Mouse (Mus musculus): Measurements from ENCODE around the gene Ypel4. TPM values are rescaled to one million over a fixed set of nuclear protein-coding genes. Genes with fewer than 3 reads are reported as not detected.
"Not testable (repeated sequence)": the region's sequence is repeated elsewhere in the genome, so short reads cannot be mapped to it uniquely, and the experiment has no call there.

Gene Ypel4
- total and polyA plus RNA-seq, 2 experiments from 2014 or later = 9.3 to 15.0 TPM

DNA sequence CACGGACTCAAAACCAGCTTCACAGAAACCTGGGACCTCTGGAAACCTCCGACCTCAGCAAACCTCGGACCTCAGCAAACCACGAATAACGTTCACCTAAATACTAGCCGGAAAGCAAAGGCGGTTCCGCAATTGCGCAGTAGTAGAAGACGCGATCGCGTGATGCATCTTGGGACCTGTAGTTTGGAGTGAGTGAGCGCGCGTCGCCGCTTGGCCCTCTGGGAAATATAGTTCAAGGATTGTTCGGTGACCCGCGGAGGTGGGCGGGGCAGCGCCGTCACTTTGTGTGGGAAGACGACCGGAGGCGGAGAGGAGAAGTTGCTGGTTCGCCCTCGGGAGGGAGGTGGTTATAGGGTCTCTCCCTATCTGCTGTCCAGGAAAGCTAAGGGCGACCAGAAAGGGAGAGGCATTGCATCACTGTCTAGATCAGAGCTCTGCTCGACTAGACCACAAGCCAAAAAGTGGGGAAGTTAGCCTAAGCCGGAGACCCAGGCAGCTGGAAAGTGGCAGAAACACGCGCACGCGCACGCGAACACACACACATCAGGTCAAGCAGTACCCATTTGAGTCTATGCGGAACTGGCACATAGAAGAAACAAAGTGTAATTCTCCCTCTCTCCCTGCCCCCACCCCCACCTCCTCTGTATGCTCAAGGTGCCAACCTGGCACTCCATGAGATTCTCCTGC is 6.5 kb upstream of the Ypel4 start, which contains the start of gene Clp1:
Gene Clp1, minus strand, starts transcription at position 179 of the 687 bp plus-strand sequence.
- 1% methylated on average over 39 of the region's 39 CpGs for WGBS
- TF ChIP-seq CTCF (IDR thresholded peaks at IDR 0.05; ENCODE audit: low read depth) = peak; percentile 27
- Histone ChIP-seq H3K4me1 (ENCODE audit: insufficient read depth) (peaks cover 9% of the 10 kb centered on the region; the same call in 1 of the 2 replicates), H3K9me3 (ENCODE audit: low read length) (no peaks in the 10 kb centered on the region), H3K27ac (ENCODE audit: low read depth, low read length) (peak within 1 kb of the TSS; percentile 75), H3K4me2 (ENCODE audit: low read depth) (peak within 1 kb of the TSS; percentile 87), H3K27me3 (ENCODE audit: insufficient read depth, low read length) (no peaks in the 10 kb centered on the region), H3K9ac (peak within 1 kb of the TSS; percentile 66), H3K4me3 (ENCODE audit: low read depth, low read length) (peak within 1 kb of the TSS; percentile 51), H3K36me3 (ENCODE audit: insufficient read depth) (peaks cover 10% of the 10 kb centered on the region)
- ATAC-seq = peak; percentile 98
- peak; percentile 96 for DNase-seq

GRCm38 (mm10) chr2:84728191-84728590 is 5.7 kb upstream of the Ypel4 start:
- H3K9me3 ChIP-seq (ENCODE audit: low read length); ATAC-seq; H3K36me3 ChIP-seq (ENCODE audit: insufficient read depth); H3K4me3 ChIP-seq (ENCODE audit: low read depth, low read length); H3K27me3 ChIP-seq (ENCODE audit: insufficient read depth, low read length); H3K27ac ChIP-seq (ENCODE audit: low read depth, low read length); DNase-seq; H3K4me1 ChIP-seq (ENCODE audit: insufficient read depth); H3K9ac ChIP-seq; H3K4me2 ChIP-seq (ENCODE audit: low read depth): not testable (repeated sequence)
- 80% methylated on average over 5 of the region's 5 CpGs for WGBS

DNA sequence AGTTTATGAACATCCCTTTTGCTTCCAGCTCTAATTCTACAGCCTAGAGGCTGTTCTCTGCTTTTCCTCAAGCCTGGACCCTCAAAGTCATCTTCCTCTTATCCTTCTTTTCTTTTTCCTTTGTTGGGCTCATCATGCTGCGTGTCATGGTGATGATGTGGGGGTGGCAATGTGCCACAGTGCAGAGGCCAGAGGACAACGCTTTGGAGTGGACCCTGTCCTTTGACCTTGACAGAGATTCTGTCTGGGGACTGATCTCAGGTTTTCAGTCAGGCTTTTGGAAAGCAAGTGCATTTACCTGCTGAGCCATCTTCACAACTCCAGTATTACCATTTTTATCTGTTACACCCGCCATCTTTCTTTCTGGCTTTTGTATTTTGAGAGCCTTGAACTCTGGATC is 2.7 kb upstream of the Ypel4 start:
- Histone ChIP-seq H3K4me1 (ENCODE audit: insufficient read depth) (peaks cover 19% of the 10 kb centered on the region), H3K27me3 (ENCODE audit: insufficient read depth, low read length) (no peaks in the 10 kb centered on the region), H3K27ac (ENCODE audit: low read depth, low read length) (no peak overlapping the region), H3K4me3 (ENCODE audit: low read depth, low read length) (no peak overlapping the region), H3K4me2 (ENCODE audit: low read depth) (no peak overlapping the region), H3K9me3 (ENCODE audit: low read length) (no peaks in the 10 kb centered on the region), H3K36me3 (ENCODE audit: insufficient read depth) (no peaks in the 10 kb centered on the region), H3K9ac (no peak overlapping the region)
- TF ChIP-seq CTCF (IDR thresholded peaks at IDR 0.05; ENCODE audit: low read depth) = no peak
- ATAC-seq (no peak), DNase-seq (no peak)
- whole genome bisulfite sequencing = 81% methylated on average over 3 of the region's 3 CpGs

DNA sequence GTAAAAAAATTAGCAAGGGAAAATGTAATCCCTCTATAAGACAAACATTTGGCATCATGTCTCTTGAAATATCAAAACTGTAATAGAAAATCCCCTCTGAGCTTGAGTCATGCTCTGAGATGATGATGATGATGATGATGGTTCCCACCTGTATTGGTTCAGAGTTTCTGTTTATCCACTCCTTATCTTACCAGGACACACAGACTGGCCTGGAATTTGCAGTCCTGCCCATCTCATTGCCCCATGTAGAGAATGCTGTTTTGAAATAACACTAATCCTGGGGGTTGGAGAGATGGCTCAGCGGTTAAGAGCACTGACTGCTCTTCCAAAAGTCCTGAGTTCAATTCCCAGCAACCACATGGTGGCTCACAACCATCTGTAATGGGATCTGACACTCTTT is 1.5 kb upstream of the Ypel4 start:
- Histone ChIP-seq H3K4me2 (ENCODE audit: low read depth) (no peak overlapping the region), H3K9ac (no peak overlapping the region), H3K4me1 (ENCODE audit: insufficient read depth) (peaks cover 24% of the 10 kb centered on the region), H3K4me3 (ENCODE audit: low read depth, low read length) (no peak overlapping the region), H3K9me3 (ENCODE audit: low read length) (no peaks in the 10 kb centered on the region), H3K36me3 (ENCODE audit: insufficient read depth) (no peaks in the 10 kb centered on the region), H3K27ac (ENCODE audit: low read depth, low read length) (no peak overlapping the region), H3K27me3 (ENCODE audit: insufficient read depth, low read length) (no peaks in the 10 kb centered on the region)
- ATAC-seq = no peak
- WGBS = 85% methylated on average over 1 of the region's 1 CpGs
- no peak for TF ChIP-seq CTCF (IDR thresholded peaks at IDR 0.05; ENCODE audit: low read depth)
- DNase-seq = no peak

GRCm38 (mm10) chr2:84734351-84734864 is 550 bp downstream of the Ypel4 start:
- Histone ChIP-seq H3K27me3 (ENCODE audit: insufficient read depth, low read length) (no peaks in the 10 kb centered on the region), H3K4me1 (ENCODE audit: insufficient read depth) (peaks cover 34% of the 10 kb centered on the region), H3K27ac (ENCODE audit: low read depth, low read length) (peak overlapping the region; percentile 62), H3K9me3 (ENCODE audit: low read length) (no peaks in the 10 kb centered on the region), H3K9ac (peak overlapping the region; percentile 65), H3K36me3 (ENCODE audit: insufficient read depth) (no peaks in the 10 kb centered on the region), H3K4me3 (ENCODE audit: low read depth, low read length) (peak overlapping the region; percentile 50), H3K4me2 (ENCODE audit: low read depth) (peak overlapping the region; percentile 78)
- no peak for TF ChIP-seq CTCF (IDR thresholded peaks at IDR 0.05; ENCODE audit: low read depth)
- DNase-seq (peak; percentile 80), ATAC-seq (peak; percentile 67)
- WGBS = 1% methylated on average over 11 of the region's 11 CpGs

GRCm38 (mm10) chr2:84734919-84735318 is 1.1 kb downstream of the Ypel4 start:
- WGBS = 3% methylated on average over 2 of the region's 2 CpGs
- Histone ChIP-seq H3K9ac (peak overlapping the region; percentile 65), H3K36me3 (ENCODE audit: insufficient read depth) (no peaks in the 10 kb centered on the region), H3K27ac (ENCODE audit: low read depth, low read length) (peak overlapping the region; percentile 62; the same call in 1 of the 2 replicates), H3K27me3 (ENCODE audit: insufficient read depth, low read length) (no peaks in the 10 kb centered on the region), H3K4me3 (ENCODE audit: low read depth, low read length) (peak overlapping the region; percentile 50), H3K4me1 (ENCODE audit: insufficient read depth) (peaks cover 34% of the 10 kb centered on the region), H3K4me2 (ENCODE audit: low read depth) (peak overlapping the region; percentile 78), H3K9me3 (ENCODE audit: low read length) (no peaks in the 10 kb centered on the region)
- TF ChIP-seq CTCF (IDR thresholded peaks at IDR 0.05; ENCODE audit: low read depth) = no peak
- no peak for DNase-seq
- ATAC-seq = no peak

DNA sequence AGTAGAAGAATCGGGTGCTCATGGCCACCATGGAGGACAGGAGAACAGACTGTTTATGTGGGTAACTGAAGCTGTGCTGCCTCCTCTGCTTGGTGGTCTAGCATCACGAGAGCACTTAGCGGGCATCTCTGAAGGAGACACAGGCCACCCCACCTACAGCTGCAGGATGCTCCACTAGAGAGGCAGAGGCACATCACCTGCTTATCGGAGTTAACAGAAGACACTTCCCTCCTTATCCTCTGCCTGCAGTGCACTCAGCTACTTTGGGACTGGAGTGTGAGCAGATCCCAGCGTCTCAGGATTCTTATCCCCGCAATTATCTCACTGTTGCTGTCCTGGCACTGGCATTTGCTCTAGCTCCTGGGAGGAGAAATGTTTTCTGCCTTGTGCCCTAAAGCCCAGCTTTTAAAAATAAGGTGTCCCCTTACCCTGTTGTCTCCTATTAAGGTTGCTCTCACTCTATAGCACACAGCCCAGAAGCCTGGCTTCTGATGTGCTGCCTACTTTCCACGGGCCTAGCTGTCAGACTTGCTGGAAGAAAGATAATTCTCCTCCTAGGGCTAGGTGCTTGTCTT is 1.6 kb downstream of the Ypel4 start:
- TF ChIP-seq CTCF (IDR thresholded peaks at IDR 0.05; ENCODE audit: low read depth) = no peak
- H3K36me3 ChIP-seq (ENCODE audit: insufficient read depth) = no peaks in the 10 kb centered on the region
- H3K9me3 ChIP-seq (ENCODE audit: low read length) = no peaks in the 10 kb centered on the region
- WGBS = 13% methylated on average over 7 of the region's 7 CpGs
- H3K4me3 ChIP-seq (ENCODE audit: low read depth, low read length) = peak overlapping the region; percentile 50
- H3K9ac ChIP-seq = peak overlapping the region; percentile 65; the same call in 1 of the 2 replicates
- H3K4me1 ChIP-seq (ENCODE audit: insufficient read depth) = peaks cover 34% of the 10 kb centered on the region
- H3K4me2 ChIP-seq (ENCODE audit: low read depth) = peak overlapping the region; percentile 78
- no peak overlapping the region for H3K27ac ChIP-seq (ENCODE audit: low read depth, low read length)
- ATAC-seq = no peak
- DNase-seq = no peak
- H3K27me3 ChIP-seq (ENCODE audit: insufficient read depth, low read length) = no peaks in the 10 kb centered on the region
